Mouse (Mus musculus) intestine, postnatal 0 days (tissue): Measurements from ENCODE around the gene Tenm3. TPM values are rescaled to one million over a fixed set of nuclear protein-coding genes. Genes with fewer than 3 reads are reported as not detected.

Experiments used
- ATAC-seq: fragments of 200-750 bp; cut with Nextera tagmentation; 2 replicates; pipeline ENCODE4 v1.8.0; 2017; ENCODE audit warnings: mild to moderate bottlenecking, moderate TSS enrichment, moderate library complexity
- H3K27ac ChIP-seq: fragments of 300-500 bp; sonication (generic); 2 replicates; pipeline ENCODE4 v1.5.1; 2014; ENCODE audit warnings: mild to moderate bottlenecking, low read depth, low read length, moderate library complexity
- H3K27me3 ChIP-seq: fragments of 300-500 bp; sonication (generic); replicated peaks from 2 replicates; pipeline ENCODE4 v1.6.1; 2014; ENCODE audit warnings: low read length, mixed read lengths; ENCODE audit not compliant: control insufficient read depth, insufficient read depth
- H3K36me3 ChIP-seq: fragments of 300-500 bp; sonication (generic); 2 replicates; pipeline ENCODE4 v1.6.1; 2014; ENCODE audit warnings: mild to moderate bottlenecking, moderate library complexity; ENCODE audit not compliant: control insufficient read depth, insufficient read depth
- H3K4me1 ChIP-seq: fragments of 300-500 bp; sonication (generic); replicated peaks from 2 replicates; pipeline ENCODE4 v1.6.1; 2014; ENCODE audit warnings: antibody characterized with exemption, low read length, mixed read lengths; ENCODE audit not compliant: control insufficient read depth, insufficient read depth
- H3K4me2 ChIP-seq: fragments of 300-500 bp; sonication (generic); replicated peaks from 2 replicates; pipeline ENCODE4 v1.6.1; 2014; ENCODE audit warnings: low read depth, mild to moderate bottlenecking, moderate library complexity
- H3K4me3 ChIP-seq: fragments of 300-500 bp; sonication (generic); 2 replicates; pipeline ENCODE4 v1.5.1; 2014; ENCODE audit warnings: low read depth, low read length
- H3K9ac ChIP-seq: fragments of 300-500 bp; sonication (generic); 2 replicates; pipeline ENCODE4 v1.6.1; 2014; ENCODE audit warnings: mild to moderate bottlenecking, low read depth, low read length
- H3K9me3 ChIP-seq: fragments of 300-500 bp; sonication (generic); 2 replicates; pipeline ENCODE4 v1.6.1; 2016; ENCODE audit warnings: mixed run types; ENCODE audit not compliant: control insufficient read depth
- CTCF ChIP-seq: sonication (generic); IDR thresholded peaks from 2 replicates; pipeline ENCODE4 v1.5.1; 2016; ENCODE audit warnings: low read depth, mild to moderate bottlenecking, control low read depth, antibody characterized with exemption, moderate library complexity
- WGBS: fragments of 180-500 bp; shearing (Covaris S2); extraction: QIAGEN DNeasy Blood & Tissue Kit; methylation state at CpG from one replicate; pipeline ENCODE4 v1.1.7; 2014; 5-methylcytosine and 5-hydroxymethylcytosine counted together
- polyA plus RNA-seq: library from polyadenylated mRNA; unstranded; fragments of >200 nt; fragmentation: Nextera tagmentation; extraction: Ambion mirVana; gene quantifications from 2 replicates; pipeline ENCODE4 v1.2.1, GENCODE M21; 2015

The Tenm3 gene
- polyA plus RNA-seq, 1 experiment from 2014 or later = 5.3 TPM

DNA sequence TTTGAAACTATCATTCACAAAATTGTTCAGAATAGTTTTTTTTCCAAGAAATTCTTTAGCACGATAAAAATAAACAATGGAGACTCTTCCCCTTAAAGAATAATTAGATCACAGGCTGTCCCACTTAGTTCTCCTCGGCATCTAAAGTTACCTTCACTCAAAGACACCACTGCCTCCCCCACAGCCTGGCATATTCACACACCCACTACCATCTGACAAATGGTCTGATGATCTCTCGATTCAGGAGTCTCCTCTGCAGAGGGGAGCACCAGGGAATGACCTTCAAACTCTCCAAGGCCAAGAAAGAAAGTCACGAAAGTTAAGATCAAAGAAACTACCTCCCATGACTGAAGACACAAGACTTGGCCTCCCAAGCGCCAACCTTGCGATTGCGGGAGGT lies 329.9 kb downstream of the Tenm3 start:
- Histone ChIP-seq H3K4me2 (no peak overlapping the region), H3K9me3 (no peaks in the 10 kb centered on the region), H3K27me3 (no peaks in the 10 kb centered on the region), H3K36me3 (no peaks in the 10 kb centered on the region), H3K9ac (no peak overlapping the region), H3K4me3 (no peak overlapping the region), H3K4me1 (no peaks in the 10 kb centered on the region), H3K27ac (no peak overlapping the region)
- WGBS = 86% methylated on average over 7 of the region's 7 CpGs
- no peak for TF ChIP-seq CTCF
- ATAC-seq = no peak

DNA sequence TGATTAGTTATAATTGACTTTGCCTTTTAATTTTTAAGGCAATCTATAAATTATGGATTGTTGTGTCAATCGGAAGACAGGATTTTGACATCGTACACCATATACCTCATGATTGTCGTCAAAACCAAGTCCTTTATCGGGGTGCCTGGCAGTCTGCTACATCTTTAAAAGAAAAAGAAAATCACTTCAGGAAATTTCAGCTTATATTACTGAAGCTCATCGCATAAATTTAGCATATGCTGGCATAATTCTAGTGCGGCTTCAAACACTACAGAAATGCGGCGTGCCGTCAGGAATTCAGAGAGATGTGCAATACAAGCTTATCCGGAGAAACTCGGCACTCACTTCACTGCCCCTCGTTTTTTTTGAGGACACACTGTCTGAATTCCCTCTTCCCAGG lies 332.2 kb downstream of the Tenm3 start:
- ATAC-seq = no peak
- H3K9ac ChIP-seq = no peak overlapping the region
- H3K4me3 ChIP-seq = no peak overlapping the region
- no peak overlapping the region for H3K27ac ChIP-seq
- H3K36me3 ChIP-seq = no peaks in the 10 kb centered on the region
- H3K4me2 ChIP-seq = peak overlapping the region; percentile 14; the same call in 1 of the 2 replicates
- no peaks in the 10 kb centered on the region for H3K9me3 ChIP-seq
- no peak for TF ChIP-seq CTCF
- H3K4me1 ChIP-seq = no peaks in the 10 kb centered on the region
- no peaks in the 10 kb centered on the region for H3K27me3 ChIP-seq
- 86% methylated on average over 12 of the region's 12 CpGs for WGBS

- no peak for TF ChIP-seq CTCF
- H3K4me1 ChIP-seq = no peaks in the 10 kb centered on the region
- no peak overlapping the region for H3K27ac ChIP-seq
- H3K9ac ChIP-seq = no peak overlapping the region
- peak overlapping the region; percentile 14; the same call in 1 of the 2 replicates for H3K4me2 ChIP-seq
- no peaks in the 10 kb centered on the region for H3K27me3 ChIP-seq
- no peak overlapping the region for H3K4me3 ChIP-seq
- 70% methylated on average over 14 of the region's 14 CpGs for WGBS
- H3K9me3 ChIP-seq = no peaks in the 10 kb centered on the region
- H3K36me3 ChIP-seq = no peaks in the 10 kb centered on the region
- ATAC-seq = no peak
Observed at GRCm38 (mm10) chr8:48511137-48511536, 332.6 kb downstream of the Tenm3 start.

- no peak for ATAC-seq
- H3K27ac ChIP-seq = no peak overlapping the region
Observed at GRCm38 (mm10) chr8:48508641-48509599, 334.8 kb downstream of the Tenm3 start.

GRCm38 (mm10) chr8:48507719-48508501 lies 335.8 kb downstream of the Tenm3 start:
- Histone ChIP-seq H3K4me3 (no peak overlapping the region), H3K4me2 (no peak overlapping the region), H3K36me3 (no peaks in the 10 kb centered on the region), H3K27ac (no peak overlapping the region), H3K9me3 (no peaks in the 10 kb centered on the region), H3K27me3 (no peaks in the 10 kb centered on the region), H3K9ac (no peak overlapping the region), H3K4me1 (no peaks in the 10 kb centered on the region)
- no peak for TF ChIP-seq CTCF
- 79% methylated on average over 10 of the region's 10 CpGs for WGBS
- no peak for ATAC-seq

More at GRCm38 (mm10) chr8:48508641-48509599, 334.8 kb downstream of the Tenm3 start:
- Histone ChIP-seq H3K4me3 (no peak overlapping the region), H3K9me3 (no peaks in the 10 kb centered on the region), H3K27me3 (no peaks in the 10 kb centered on the region), H3K36me3 (no peaks in the 10 kb centered on the region), H3K4me2 (peak overlapping the region; percentile 43), H3K4me1 (no peaks in the 10 kb centered on the region), H3K9ac (no peak overlapping the region)
- TF ChIP-seq CTCF = no peak
- 59% methylated on average over 29 of the region's 29 CpGs for WGBS

DNA sequence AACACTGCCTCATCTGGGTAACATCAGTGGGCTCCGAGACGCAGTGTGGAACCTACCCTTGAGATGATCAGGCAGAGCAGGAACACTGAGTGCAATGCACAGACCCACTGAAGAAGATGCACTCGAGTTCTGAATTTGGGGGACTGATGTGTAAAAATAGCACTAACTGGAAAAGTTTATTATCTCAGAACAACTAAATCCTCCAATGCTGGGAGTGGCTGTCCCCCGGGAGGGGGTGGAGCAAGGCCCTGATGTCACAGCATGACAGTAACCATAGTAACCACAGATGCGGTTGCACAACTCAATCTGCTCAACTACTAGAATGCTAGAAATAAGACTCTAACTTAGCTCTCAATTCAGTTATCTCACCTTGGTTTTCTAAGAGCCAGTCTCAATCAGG lies 351.3 kb downstream of the Tenm3 start:
- ATAC-seq = no peak
- TF ChIP-seq CTCF = no peak
- H3K9me3 ChIP-seq = no peaks in the 10 kb centered on the region
- H3K4me1 ChIP-seq = no peaks in the 10 kb centered on the region
- no peak overlapping the region for H3K9ac ChIP-seq
- H3K36me3 ChIP-seq = no peaks in the 10 kb centered on the region
- H3K4me2 ChIP-seq = no peak overlapping the region
- H3K27ac ChIP-seq = no peak overlapping the region
- H3K27me3 ChIP-seq = no peaks in the 10 kb centered on the region
- WGBS = 77% methylated on average over 5 of the region's 5 CpGs
- H3K4me3 ChIP-seq = no peak overlapping the region
